Mouse (Mus musculus) neural tube, embryonic 12.5 days (tissue): ENCODE measurements at regions not wholly inside any gene's neighbourhood (a gene's known extent, or its start where the extent isn't known, plus 50 kb on each side); places are given as distances from the start of the nearest gene placed in this dataset.

Experiments used
- ATAC-seq: fragments of 200-750 bp; cut with Nextera tagmentation; 2 replicates; pipeline ENCODE4 v1.8.0; 2017; ENCODE audit warnings: low read depth, mild to moderate bottlenecking, moderate TSS enrichment, moderate library complexity; ENCODE audit not compliant: low FRiP score
- H3K27ac ChIP-seq: fragments of 300-500 bp; sonication (generic); 2 replicates; pipeline ENCODE4 v1.5.1; 2016
- H3K27me3 ChIP-seq: fragments of 300-500 bp; sonication (generic); replicated peaks from 2 replicates; pipeline ENCODE4 v1.6.1; 2016; ENCODE audit warnings: mild to moderate bottlenecking
- H3K36me3 ChIP-seq: fragments of 300-500 bp; sonication (generic); 2 replicates; pipeline ENCODE4 v1.6.1; 2016; ENCODE audit warnings: mild to moderate bottlenecking
- H3K4me1 ChIP-seq: fragments of 300-500 bp; sonication (generic); 2 replicates; pipeline ENCODE4 v1.6.1; 2016
- H3K4me2 ChIP-seq: fragments of 300-500 bp; sonication (generic); replicated peaks from 2 replicates; pipeline ENCODE4 v1.6.1; 2016; ENCODE audit warnings: mild to moderate bottlenecking
- H3K4me3 ChIP-seq: fragments of 300-500 bp; sonication (generic); 2 replicates; pipeline ENCODE4 v1.5.1; 2016
- H3K9ac ChIP-seq: fragments of 300-500 bp; sonication (generic); 2 replicates; pipeline ENCODE4 v1.6.1; 2016; ENCODE audit warnings: mild to moderate bottlenecking
- H3K9me3 ChIP-seq: fragments of 300-500 bp; sonication (generic); 2 replicates; pipeline ENCODE4 v1.6.1; 2016; ENCODE audit warnings: mild to moderate bottlenecking
- WGBS: fragments of 180-500 bp; shearing (Covaris S2); methylation state at CpG from one replicate; pipeline ENCODE4 v1.1.7; 2016; 5-methylcytosine and 5-hydroxymethylcytosine counted together

DNA sequence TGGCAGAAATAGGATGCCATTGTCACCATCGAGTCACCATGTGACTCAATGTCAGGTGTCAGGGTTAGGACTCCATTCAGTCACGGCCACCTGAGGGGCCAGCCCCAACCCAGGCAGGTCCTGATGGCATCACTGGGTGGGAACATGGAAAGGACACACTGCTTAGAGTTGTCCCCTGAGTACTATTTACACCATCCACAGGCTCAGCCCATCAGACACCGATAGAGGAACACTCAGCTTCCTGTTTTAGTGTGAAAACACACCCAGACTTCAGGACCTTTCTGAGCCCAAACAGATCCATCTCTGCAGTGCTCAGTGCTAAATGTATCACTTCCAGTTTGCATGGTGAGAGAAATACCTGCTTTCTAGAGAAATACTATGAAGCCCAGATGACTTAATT, 416.7 kb upstream of the Gm10131 start:
- Histone ChIP-seq H3K4me2 (no peak overlapping the region), H3K36me3 (no peaks in the 10 kb centered on the region), H3K4me3 (no peak overlapping the region), H3K27me3 (no peaks in the 10 kb centered on the region), H3K4me1 (no peaks in the 10 kb centered on the region), H3K9me3 (no peaks in the 10 kb centered on the region), H3K9ac (no peak overlapping the region), H3K27ac (no peak overlapping the region)
- no peak for ATAC-seq
- 88% methylated on average over 3 of the region's 3 CpGs for WGBS

DNA sequence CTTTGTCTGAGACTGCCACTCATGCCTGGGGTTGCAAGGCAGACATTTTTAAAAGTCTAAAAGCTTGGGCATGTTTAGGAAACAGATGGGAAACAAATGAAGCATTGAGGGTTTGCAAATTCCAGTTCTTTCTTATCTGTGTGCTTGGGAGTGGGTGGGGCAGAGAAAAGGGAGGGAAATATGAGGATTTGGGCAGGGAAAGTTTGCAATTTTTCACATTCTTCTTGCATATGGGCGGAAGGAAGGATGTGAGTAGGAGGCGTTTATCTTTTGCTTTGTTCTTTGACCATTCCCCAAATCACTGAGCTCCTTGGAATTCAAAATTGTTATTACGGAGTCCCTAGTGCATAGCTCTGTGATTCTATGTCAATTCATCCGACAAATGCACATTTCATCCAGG, 413.7 kb upstream of the Gm10131 start:
- Histone ChIP-seq H3K27ac (no peak overlapping the region), H3K4me2 (no peak overlapping the region), H3K4me3 (no peak overlapping the region), H3K36me3 (no peaks in the 10 kb centered on the region), H3K9ac (no peak overlapping the region), H3K4me1 (no peaks in the 10 kb centered on the region), H3K27me3 (no peaks in the 10 kb centered on the region), H3K9me3 (no peaks in the 10 kb centered on the region)
- no peak for ATAC-seq
- WGBS: 84% methylated on average over 4 of the region's 4 CpGs

DNA sequence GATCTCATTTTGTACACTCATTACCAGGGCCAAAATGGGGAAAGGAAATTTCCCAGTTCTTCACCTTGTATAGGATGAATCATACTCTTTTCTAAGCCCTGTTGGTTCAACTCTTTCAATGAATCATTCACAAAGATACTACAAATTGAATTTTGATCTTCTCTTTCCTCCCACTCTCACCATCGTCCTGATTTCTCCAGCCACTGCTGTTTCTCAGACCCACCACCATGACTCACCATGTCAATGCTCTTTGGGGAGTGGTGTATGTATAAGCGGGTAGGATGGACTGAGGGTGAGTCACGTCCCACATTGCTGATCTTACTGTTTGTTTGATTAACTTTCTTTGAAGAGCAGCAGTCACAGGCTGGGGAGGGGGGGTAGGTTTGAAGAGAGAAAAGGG, 412.3 kb upstream of the Gm10131 start:
- Histone ChIP-seq H3K36me3 (no peaks in the 10 kb centered on the region), H3K27me3 (no peaks in the 10 kb centered on the region), H3K4me2 (no peak overlapping the region), H3K4me3 (no peak overlapping the region), H3K9ac (no peak overlapping the region), H3K27ac (no peak overlapping the region), H3K9me3 (no peaks in the 10 kb centered on the region), H3K4me1 (no peaks in the 10 kb centered on the region)
- WGBS: 88% methylated on average over 3 of the region's 3 CpGs
- ATAC-seq: no peak

DNA sequence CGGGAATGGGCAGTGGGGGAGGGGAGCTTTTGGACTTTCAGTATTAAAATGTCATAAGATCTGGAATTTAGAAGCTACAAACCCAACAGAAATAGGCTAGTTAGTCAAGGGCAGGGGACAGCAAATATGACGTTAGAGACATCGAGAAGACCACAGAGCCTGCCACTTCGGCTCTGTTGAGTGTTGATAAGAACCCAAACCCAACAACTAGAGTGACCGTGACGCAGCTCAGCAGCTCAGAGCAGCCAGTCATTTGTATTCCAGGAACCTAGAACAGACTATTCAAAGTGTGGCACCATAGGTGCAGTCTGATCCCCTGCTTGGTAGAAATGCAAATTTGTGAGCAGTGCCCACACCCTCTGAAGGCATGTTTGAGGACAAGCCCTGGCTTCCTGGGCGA, 409.8 kb upstream of the Gm10131 start:
- no peak for ATAC-seq

DNA sequence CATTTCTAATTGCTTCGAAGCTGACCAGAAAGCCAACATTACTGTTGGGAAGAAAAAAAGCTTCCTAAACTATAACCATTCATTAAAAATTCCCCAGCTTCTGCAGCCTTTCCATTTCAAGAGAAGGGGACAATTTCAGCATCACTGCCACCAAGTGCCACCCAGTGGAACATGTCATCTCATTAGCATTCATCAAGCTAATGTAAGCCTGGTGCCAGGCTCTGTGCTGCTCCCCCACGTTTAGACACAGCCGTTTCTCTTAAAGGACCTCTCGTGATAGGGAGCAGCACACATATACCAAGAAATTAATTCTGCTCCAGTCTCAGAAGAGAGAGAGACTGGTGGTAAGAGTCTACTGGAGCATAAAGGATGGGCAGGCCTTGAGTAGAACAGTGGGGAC, 409.1 kb upstream of the Gm10131 start:
- Histone ChIP-seq H3K36me3 (no peaks in the 10 kb centered on the region), H3K27ac (no peak overlapping the region), H3K4me2 (no peak overlapping the region), H3K4me3 (no peak overlapping the region), H3K9ac (no peak overlapping the region), H3K9me3 (no peaks in the 10 kb centered on the region), H3K27me3 (no peaks in the 10 kb centered on the region), H3K4me1 (no peaks in the 10 kb centered on the region)
- ATAC-seq: no peak
- 60% methylated on average over 4 of the region's 4 CpGs for WGBS

More for the DNA sequence above, 409.8 kb upstream of the Gm10131 start:
- no peak overlapping the region for H3K27ac ChIP-seq
- 87% methylated on average over 7 of the region's 7 CpGs for WGBS
- no peaks in the 10 kb centered on the region for H3K9me3 ChIP-seq
- H3K4me2 ChIP-seq: no peak overlapping the region
- no peak overlapping the region for H3K9ac ChIP-seq
- no peaks in the 10 kb centered on the region for H3K36me3 ChIP-seq
- no peaks in the 10 kb centered on the region for H3K27me3 ChIP-seq
- H3K4me3 ChIP-seq: no peak overlapping the region
- H3K4me1 ChIP-seq: no peaks in the 10 kb centered on the region

DNA sequence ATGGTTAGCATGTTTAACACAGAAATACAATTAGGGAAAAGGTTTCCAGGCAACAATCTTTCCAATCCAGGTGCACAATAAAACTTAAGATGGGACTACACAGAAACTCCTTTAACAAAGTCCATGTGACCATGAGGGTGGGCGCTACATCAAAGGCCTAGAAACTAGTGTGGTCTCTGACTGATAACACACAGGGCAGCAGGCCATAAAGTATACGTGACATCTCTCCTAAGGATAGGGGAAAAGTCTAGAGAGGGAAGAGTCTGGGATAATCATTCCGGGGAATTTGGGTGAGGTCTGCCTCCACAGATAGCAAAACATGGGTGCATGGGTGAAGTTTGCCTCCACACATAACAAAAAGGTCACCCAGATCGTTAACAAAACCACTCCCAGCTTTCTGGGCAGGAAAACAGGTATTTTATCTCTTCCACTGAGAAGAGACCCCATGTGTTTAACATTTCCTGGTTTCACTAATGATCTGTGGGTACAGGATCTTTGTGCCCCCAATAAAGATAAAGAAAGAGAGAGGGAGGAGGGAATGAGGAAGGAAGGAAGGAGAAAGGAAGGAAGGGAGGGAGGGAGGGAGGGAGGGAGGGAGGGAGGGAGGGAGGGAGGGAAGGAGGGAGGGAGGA, 402.0 kb upstream of the Gm10131 start:
- Histone ChIP-seq H3K4me2 (no peak overlapping the region), H3K9ac (no peak overlapping the region), H3K4me3 (no peak overlapping the region), H3K36me3 (no peaks in the 10 kb centered on the region), H3K27ac (no peak overlapping the region), H3K27me3 (no peaks in the 10 kb centered on the region), H3K4me1 (no peaks in the 10 kb centered on the region), H3K9me3 (no peaks in the 10 kb centered on the region)
- 72% methylated on average over 4 of the region's 4 CpGs for WGBS
- ATAC-seq: no peak

DNA sequence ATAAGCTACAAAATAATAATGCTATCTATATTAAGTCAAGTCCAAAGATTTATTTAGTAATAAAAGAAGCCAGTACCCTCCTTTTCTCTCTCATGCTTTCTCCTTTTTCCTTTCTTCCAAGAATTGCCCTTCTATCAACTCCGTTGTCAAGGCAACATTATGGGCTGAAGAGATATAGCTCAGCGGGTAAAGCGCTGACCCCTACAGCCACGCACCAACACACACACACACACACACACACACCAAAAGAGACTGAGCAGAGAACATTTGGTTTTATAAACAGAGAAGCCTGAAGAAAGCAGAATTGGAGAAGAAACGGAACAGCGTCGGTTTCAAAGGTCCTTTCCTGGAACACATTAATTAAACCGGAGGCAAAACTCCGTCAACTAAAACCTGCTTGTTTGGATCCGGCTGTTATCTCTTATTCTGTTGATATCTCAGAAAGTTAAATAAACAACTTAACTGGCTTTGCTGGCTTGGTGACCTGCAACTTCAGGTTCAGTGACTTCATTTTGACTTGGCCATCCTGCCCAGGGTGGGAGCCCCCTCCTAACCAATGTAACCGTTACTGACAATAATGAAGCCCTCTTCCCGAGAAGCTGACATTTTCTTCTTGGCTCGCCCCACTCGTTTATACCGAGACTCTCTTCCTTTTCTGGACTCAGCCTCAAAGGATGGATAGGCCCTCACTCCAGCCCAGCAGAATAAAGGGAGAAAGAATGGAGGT, 394.5 kb upstream of the Gm10131 start:
- Histone ChIP-seq H3K4me2 (no peak overlapping the region), H3K27me3 (no peaks in the 10 kb centered on the region), H3K9me3 (no peaks in the 10 kb centered on the region), H3K27ac (no peak overlapping the region), H3K9ac (no peak overlapping the region), H3K4me1 (no peaks in the 10 kb centered on the region), H3K4me3 (no peak overlapping the region), H3K36me3 (no peaks in the 10 kb centered on the region)
- WGBS: 64% methylated on average over 15 of the region's 15 CpGs
- ATAC-seq: no peak

DNA sequence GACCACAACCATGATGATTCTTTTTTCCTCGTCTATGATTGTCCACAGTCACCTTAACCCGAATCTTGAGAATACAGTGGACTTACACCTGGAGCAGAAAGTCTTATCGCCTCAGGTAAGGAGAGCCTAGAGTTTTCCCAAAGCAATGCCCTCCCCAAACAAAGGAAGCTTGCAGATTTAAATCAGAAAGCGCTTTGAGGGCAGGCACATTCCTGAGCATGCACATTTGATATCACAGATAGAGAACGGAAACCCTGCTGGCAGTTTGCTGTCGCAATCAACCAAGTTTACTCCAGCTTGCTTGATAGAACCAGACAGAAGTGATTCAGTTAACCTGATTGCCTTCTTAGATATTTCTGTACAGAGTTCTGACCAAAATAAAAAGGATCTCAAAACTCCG, 393.6 kb upstream of the Gm10131 start:
- 86% methylated on average over 7 of the region's 7 CpGs for WGBS
- no peak for ATAC-seq

DNA sequence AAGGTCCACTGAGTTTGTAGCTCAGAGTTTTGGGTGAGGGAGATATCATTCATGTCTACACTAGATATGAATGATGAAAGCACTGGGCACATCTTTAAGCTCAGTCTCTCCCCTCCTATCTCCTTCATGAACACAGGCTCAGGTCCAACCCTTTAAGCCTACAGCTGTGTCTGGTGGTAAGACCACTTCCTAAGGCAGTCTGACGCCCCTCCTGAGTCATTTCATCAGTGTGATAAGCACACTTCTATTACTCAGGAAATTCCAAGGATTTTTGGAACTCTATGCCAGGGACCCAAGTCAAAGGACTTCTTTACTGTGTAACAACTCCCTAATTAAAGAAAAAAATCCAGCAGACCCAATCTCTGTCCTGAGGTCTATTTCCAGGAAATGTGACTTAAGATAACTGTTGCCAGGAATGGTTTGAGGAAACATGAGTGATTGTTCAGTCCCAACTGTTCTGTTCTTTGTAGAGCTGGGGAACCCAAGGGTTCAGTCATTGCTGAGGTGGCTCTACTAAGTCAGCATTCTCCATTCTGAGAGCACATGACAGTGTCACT, 391.1 kb upstream of the Gm10131 start:
- no peak overlapping the region for H3K27ac ChIP-seq
- H3K36me3 ChIP-seq: no peaks in the 10 kb centered on the region
- no peak for ATAC-seq
- H3K4me1 ChIP-seq: no peaks in the 10 kb centered on the region
- H3K9me3 ChIP-seq: no peaks in the 10 kb centered on the region
- WGBS: 75% methylated on average over 1 of the region's 1 CpGs
- no peak overlapping the region for H3K9ac ChIP-seq
- H3K4me3 ChIP-seq: no peak overlapping the region
- H3K27me3 ChIP-seq: no peaks in the 10 kb centered on the region
- H3K4me2 ChIP-seq: no peak overlapping the region

More for the DNA sequence above, 393.6 kb upstream of the Gm10131 start:
- Histone ChIP-seq H3K27ac (no peak overlapping the region), H3K9me3 (no peaks in the 10 kb centered on the region), H3K9ac (no peak overlapping the region), H3K4me3 (no peak overlapping the region), H3K27me3 (no peaks in the 10 kb centered on the region), H3K36me3 (no peaks in the 10 kb centered on the region), H3K4me1 (no peaks in the 10 kb centered on the region), H3K4me2 (no peak overlapping the region)

DNA sequence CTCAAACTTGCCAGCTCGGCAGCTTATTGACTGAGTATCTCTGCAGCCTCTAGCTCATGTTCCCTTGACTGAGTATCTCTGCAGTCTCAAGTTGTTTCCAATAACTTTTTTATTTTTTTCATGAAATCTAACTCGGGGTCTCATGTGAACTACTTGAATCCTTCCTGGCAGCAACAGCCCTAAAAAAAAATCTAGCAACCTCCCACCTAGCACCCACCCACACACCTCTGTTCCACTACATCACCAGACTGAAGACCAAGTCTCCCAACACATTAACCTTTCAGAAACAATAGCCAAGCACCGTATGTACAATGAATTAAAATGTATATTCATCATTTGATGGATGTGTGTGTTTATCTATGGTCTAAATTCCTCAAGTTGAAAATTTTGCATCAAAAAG, 387.7 kb upstream of the Gm10131 start:
- Histone ChIP-seq H3K9ac (no peak overlapping the region), H3K36me3 (no peaks in the 10 kb centered on the region), H3K4me2 (no peak overlapping the region), H3K4me1 (no peaks in the 10 kb centered on the region), H3K9me3 (no peaks in the 10 kb centered on the region), H3K4me3 (no peak overlapping the region), H3K27ac (no peak overlapping the region), H3K27me3 (no peaks in the 10 kb centered on the region)
- 80% methylated on average over 3 of the region's 3 CpGs for WGBS
- ATAC-seq: no peak

DNA sequence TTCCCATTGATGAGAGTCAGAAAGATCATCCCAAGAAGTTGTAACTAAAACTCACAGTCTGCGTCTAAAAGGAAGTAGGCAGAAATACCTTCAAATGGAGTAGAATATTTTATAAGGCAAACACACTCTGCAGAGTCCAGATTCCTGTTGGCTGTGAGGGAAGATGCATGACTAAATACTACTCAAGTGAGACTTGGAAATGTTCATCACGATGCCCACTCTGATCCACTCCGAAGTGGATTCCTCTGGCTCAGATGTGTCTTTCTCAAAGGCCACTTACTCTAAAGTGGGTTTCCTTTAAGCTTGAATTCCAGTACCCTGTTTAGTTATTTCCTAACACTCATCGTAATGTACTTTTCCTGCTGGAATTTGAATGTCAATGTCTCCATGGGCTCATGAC, 385.2 kb upstream of the Gm10131 start:
- ATAC-seq: no peak

DNA sequence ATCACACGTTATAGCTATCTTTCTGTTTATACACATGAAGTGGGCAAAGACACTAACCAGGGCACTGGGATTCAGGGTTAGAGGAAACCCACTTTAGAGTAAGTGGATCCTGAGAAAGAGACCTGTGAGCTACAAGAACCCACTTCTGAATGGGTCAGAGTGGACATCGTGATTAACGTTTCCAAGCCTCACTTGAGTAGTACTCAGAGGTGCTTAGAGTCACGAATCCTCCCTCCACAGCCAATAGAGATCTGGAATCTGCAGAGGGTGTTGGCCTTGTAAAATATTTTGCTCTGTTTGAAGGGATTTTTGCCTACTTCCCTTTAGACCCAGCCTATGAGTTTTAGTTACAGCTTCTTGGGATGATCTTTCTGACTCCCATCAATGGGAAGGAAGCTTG, 384.4 kb upstream of the Gm10131 start:
- H3K36me3 ChIP-seq: no peaks in the 10 kb centered on the region
- 84% methylated on average over 4 of the region's 4 CpGs for WGBS
- no peaks in the 10 kb centered on the region for H3K27me3 ChIP-seq
- no peak overlapping the region for H3K4me3 ChIP-seq
- H3K27ac ChIP-seq: no peak overlapping the region
- no peak overlapping the region for H3K9ac ChIP-seq
- ATAC-seq: no peak
- H3K4me1 ChIP-seq: no peaks in the 10 kb centered on the region
- H3K9me3 ChIP-seq: no peaks in the 10 kb centered on the region
- H3K4me2 ChIP-seq: no peak overlapping the region

More for the DNA sequence above, 385.2 kb upstream of the Gm10131 start:
- no peak overlapping the region for H3K27ac ChIP-seq
- H3K4me1 ChIP-seq: no peaks in the 10 kb centered on the region
- no peak overlapping the region for H3K9ac ChIP-seq
- no peak overlapping the region for H3K4me2 ChIP-seq
- no peaks in the 10 kb centered on the region for H3K36me3 ChIP-seq
- H3K27me3 ChIP-seq: no peaks in the 10 kb centered on the region
- 96% methylated on average over 4 of the region's 4 CpGs for WGBS
- no peak overlapping the region for H3K4me3 ChIP-seq
- no peaks in the 10 kb centered on the region for H3K9me3 ChIP-seq
